Mouse (Mus musculus): ENCODE data around the gene Acox3.
"Not testable (repeated sequence)": the region's sequence is repeated elsewhere in the genome, so short reads cannot be mapped to it uniquely, and the experiment has no call there.

Acox3 gene

DNA sequence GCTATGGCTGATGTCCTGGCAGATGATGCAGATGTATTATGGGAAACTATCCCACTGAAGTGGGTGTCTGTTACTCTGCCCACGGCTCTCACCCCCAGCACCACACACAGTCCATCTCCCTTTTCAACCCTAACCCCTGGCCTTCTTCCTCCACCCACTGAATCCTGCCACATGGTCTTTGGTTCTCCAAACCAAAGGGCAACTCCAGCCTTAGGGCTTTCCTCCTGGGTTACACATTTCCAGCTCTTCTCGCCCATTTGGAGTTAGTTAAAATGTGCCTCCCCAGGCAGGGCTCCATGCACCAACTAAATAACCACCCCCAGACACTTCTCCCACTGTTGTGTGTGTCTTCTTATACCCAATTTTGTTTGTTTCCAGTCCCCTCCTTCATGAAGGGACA, 4.4 kb upstream of the Acox3 start:
- DNase-seq: peak; percentile 47 to 59

DNA sequence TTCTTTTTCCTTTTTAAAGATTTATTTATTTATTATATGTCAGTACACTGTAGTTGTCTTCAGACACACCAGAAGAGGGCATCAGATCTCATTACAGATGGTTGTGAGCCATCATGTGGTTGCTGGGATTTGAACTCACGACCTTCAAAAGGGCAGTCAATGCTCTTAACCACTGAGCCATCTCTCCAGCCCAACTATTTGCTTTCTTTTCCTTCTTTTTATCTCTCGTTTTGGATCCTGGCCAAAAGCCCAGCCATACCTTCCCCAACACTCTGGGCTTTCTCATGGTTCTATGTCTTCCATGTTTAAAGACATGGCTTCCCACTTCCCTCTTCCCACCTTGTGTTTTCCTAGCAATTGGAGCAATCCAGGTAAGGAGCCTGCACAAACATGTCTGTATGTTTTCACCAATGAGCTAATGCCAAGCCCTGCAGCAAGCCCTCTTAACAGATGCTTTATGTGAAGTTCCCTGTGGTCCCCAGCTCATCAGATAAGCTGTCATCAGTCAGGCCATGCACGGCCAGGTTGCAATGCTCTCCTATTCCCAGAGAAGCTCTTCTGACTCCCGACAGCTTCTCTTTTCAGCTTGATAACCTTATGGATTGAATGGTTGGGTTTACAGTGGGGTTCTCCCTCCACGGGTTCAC, 3.5 kb upstream of the Acox3 start:
- no peak for DNase-seq

DNA sequence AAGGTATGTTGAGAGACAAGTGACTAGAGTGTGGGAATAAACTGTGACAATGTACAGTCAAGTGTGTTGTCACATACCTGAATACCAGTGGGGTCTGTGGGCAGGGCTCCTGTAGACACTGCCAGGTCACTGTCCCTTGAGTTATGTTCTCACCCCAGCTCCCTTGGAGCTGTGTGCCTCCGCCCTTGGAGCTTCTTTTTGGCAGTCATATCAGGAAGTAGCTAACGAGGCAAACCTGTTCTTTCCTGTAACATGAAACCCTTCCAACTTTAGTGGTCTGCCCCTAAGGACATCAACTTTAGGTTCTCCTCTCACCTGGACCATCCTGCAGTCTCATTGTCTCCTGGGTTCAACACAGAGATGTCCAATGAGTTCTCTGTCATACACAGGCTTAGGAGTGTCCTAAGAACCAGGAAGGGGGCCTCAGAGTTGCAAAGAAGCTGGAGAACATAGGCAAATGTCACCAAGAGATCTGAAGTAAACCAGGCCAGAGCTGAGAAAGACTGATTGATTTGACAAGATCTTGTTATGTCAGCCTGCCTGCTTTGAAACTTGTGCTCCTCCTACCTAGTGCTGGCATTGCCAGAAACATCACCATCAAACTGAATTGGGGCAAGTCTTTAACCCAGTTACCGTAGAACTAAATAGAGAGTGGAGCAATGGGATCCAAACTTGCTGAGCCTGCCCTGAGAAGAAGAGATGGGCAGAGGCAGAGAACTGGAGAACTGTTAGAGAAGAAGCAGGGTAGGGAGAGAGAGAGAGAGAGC, 2.5 kb upstream of the Acox3 start:
- no peak for DNase-seq

DNA sequence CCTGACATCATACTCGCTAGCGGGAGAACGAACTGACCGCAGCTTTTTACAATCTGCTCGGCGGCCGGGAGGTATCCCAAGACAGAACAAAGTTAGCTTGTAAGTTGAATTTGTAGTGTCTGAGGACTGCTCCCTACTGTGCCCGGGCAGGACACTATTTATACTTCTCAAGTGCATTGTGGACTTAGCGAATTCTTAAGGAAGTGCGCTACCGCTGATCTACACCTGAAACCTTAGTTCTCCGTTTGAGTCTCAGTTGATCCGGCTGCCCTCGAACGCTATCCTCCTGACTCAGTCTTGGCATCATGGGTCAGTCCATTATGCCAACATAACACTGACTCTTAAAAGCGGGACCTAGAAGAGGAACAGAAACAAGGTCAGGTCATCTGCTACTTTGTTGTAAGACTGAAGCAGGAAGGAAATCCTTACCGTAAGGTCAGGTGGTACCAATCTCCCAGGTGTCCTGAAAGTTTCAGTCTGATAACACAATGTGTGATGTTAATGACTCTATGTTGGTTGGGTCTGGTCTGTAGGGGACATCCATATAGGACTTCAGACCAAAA, 462 bp downstream of the Acox3 start:
- no peak for DNase-seq

DNA sequence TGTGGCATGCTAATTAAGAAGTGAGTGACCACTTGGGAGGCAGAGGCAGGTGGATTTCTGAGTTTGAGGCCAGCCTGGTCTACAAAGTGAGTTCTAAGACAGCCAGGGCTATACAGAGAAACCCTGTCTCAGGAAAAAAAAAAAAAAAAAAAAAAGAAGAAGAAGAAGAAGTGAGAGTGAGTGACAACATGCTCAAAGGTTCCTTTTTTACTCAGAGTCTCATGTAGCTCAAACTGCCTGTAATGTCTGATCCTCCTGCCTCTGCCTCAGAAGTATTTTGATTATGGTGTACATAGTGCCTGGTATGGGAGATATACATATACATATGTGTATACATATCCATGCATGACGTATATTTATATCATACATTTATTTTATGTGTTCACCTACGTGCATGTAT, 1.4 kb downstream of the Acox3 start:
- DNase-seq: not testable (repeated sequence)

DNA sequence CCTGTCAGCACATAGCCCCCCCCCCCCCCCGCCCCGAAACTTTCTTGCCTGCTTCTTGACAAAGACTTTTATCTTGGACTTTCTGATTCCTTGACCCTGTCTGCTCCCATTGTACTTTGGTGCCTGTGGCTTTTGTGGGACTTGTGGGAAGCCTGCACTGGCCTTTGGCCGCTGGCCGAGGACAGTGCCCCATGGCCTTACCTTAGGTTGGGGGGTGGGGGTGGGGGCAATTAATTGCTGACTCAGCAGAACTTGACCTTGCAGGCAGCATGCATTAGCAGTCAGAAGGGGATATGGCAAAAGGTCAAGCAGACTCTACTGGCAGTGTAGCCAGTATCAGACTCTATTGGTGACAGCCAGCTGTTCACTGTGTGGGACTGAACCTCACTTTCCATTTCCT, 8.7 kb downstream of the Acox3 start:
- peak in 1 of 2 experiments; percentile 56 for DNase-seq

DNA sequence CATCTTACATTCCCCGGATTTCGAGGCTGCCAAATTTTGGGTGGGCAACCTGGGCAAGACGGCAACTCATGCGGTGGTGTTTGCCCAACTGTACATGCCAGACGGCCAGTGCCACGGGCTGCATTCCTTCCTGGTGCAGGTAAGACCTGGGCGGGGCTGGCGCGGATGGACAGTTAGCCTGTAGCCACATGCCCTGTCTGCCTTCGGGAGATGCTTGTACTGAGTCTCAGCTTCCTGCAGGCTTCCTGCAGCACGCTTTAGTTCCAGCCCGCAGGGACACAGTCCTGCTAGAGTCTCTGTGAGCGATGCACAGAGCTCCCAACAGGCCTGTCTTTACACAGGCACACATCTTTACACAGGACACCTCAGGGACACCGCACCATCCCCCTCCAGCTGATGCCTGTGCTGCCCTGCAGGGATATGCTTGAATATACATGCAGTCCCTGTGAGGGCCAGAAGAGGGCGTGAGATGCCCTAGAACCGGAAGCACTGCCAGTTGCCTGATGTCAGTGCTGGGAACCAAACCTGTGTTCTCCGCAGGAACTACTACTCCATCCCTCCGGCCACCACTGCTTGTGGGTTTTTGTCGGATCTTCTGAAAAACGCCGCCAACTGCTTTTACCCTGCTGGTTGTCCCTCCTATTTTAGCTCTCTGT, 9.4 kb downstream of the Acox3 start:
- no peak for DNase-seq

DNA sequence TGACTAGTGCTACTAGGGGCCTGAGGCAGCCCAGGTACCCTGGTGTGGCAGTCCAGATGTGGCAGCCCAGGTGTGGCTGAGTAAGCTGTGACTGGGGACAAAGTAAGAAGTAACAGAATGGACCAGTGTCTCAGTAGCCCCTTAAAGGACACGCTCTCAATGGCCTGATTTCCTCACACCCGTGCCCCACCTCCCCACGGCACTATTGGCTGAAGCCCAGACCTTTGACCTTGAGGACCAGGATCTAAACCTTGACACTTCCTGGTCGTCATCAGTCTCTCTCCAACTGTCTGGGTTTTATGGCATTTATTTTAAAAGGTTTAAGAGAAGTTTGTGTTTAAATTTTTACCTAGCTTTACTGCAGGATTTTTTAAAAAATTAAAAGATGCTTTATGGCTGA, 10.0 kb downstream of the Acox3 start:
- peak; percentile 47 to 48 for DNase-seq

DNA sequence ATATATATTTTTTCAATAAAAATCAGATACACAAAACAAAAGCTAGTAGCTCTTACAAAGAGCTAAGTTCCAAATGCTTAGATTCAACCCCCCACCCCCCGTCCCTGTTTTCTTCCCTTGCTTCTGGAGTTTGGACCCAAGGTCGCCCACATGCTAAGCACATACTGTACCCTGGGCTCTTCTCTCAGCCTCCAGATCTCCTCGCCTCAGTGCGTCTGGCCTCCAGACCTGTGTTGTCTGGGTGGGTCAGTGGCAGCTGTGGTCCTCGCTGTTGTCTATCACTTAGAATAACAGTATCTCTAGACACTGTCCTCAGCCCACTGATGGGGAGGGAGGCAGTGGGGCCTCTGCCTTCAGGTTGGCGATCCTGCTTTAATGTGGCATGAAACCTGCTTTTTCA, 10.4 kb downstream of the Acox3 start:
- DNase-seq: peak; percentile 76 to 80

DNA sequence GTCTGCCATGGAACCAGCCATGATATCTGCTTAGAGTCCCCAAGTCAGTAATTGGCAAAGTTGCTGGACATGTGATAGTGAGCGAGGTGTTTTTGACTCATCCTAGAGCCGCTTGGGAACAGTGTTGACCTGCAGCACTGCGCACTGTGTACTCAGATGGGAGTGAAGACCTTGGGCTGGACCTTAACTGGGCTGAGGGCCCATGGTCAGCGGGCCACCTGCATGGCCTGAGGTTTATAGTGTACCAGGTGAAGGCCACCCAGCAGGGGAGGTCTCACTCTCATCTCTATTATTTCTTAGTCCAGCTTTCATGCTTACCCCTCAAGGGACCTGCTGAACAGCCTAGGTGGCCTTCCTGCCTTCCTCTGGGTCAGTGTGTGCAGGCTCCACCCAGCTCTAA, 11.9 kb downstream of the Acox3 start:
- no peak for DNase-seq

DNA sequence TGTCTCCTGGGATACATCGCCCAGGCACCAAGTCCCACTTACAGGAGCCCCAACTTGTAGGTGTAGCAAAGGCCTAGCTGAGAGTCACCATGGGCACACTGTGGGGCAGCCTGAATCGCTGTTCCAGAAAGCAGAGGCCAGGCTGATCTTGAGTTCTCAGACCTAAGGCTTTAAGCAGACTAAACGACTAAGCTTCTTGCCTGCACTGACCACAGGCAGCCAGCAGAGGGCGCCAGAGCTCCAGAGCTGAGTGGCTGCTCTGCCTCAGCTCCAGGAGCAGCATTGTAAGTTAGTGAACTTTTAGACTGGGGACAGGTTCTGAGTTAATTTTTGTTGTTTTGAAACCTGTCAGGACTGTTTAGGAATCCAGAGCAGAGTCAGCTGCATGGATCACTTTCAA, 12.9 kb downstream of the Acox3 start:
- DNase-seq: peak; percentile 56 to 82

DNA sequence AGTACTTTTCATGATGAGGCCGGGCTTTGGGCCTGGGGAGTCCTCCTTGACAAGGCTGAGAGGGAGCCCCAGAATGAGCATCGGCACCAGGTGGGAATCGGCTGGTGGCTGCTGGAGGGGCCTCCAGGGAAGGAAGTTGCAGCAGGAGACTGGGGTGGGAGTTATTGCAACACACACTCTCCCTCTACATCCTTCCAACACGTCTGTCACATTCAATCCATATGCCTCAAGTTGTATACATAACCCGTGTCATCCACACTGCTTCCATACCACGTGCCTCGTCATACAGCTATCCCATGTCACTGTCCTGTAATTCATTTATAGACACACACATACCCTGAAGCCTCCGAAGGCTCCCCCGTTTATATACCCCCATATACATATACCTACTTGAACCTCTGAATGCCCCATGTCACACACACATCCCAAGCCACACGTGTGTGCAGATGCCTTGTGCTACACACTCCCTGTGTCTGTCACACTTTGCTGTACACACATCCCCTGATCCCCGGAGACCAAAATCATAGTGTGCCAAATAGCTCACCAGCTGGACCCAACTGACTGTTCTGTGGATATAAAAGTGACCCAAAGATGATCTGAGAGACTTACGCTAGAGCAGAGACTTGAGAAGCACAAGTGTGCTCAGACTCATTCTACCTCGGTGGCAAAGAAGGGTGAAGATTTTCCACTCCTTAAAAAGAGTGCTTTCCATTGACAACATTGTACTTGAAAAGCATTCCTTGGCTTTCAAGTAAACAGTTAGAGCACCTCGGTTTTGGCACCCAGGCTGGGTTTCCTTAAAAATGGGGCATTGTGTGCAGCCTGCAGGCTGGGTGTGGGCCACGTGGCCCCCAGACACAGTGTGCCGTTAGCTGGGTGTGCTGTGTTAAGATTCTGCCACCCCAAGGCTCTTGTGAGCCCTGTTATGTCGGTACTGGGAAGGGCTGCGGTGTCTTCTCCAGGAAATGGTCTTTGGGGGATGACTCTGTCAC, 13.6 kb downstream of the Acox3 start:
- no peak for DNase-seq

DNA sequence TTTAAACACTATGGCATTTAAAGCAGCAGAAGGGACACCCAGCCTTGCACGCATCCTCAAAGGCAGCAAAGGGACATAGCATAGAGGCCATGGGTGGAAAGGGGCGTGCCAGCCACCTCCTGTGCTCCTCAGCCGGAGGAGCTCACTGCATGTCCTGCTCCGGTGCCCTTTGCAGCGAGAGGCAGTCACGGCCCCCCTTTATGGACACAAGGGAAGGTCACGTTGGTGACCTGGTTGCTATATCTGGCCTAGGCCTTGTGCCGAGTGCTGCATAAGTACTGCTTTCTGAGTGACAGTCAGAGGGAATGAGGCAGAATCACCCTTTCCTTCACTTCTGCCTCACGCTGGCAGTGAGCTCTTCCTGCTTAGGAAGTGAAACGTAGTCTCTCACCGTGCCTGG, 17.4 kb downstream of the Acox3 start:
- no peak for DNase-seq

DNA sequence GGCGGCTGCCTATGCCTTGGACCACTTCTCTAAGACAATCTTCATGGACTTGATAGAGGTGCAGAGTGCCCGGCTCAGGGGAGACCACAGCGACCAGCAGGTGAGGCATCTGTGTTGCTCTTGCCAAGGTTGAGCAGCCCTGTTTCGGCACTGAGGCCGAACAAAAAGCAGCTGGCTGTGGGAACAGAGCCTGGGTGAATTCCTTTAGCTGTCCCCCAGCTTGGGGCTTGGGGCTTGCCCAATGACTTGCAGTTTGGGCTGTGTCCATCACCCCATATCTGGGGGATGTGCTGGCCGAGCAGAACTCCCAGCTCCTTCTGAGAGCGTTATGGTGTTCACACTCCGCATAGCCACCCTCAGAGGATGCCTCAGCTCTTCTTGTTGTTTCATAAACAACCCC, 18.7 kb downstream of the Acox3 start:
- no peak for DNase-seq

DNA sequence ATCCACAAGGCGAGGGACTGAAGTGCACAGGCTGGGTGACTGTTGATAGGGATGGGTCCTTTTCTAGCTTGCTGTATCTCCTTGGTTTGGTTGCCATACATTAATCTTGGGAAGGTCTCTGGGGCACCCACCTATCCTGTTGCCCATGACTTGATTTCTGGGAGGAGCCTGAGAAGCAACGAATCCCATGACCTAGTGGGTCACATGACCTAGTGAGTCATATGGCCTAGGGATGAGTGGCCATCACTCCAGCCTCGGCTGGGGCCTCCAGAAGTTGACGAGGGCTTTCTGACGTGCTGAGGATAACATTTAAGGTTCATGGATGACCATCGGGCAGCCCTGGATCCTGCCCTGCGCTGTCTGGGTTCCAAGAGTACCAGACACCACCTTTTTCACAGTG, 22.5 kb downstream of the Acox3 start:
- no peak for DNase-seq

DNA sequence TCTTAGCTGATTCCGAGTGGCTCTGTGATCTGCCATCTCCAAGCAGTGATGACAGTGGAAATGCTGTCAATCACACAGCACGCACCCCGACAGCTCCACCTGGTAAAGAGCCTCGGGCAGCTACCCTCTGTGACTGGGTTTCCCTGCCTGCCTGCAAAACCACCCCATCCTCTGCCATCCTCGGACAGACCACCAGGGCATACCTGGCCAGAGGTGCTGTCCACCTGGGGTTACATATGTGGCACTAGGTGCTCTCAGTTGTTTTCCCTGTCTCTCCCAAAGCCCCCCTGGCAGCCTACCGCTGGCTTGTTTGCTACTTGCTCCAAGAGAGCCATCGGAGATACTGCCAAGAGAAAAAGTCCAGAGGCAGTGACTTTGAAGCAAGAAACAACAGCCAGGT, 24.0 kb downstream of the Acox3 start:
- no peak for DNase-seq

DNA sequence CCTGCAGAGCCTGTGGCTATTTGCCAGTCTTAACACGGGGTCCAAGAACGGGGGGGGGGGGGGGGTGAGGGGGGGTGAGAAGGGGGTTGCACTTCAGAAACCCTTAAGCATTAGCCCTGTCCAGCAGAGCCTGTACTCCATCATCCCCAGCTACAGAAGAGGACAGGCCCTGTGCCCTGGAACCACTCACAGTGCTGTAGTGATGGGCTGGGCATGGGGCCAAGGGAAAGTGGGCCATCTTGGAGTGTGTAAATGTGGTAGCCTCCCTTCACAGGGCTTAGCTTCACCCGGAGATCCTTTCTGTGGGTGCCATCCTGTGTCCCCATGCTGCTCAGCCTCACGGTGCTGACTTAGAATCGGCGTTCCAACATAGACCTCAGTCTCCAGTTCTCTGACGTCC, 24.9 kb downstream of the Acox3 start:
- DNase-seq: no peak

DNA sequence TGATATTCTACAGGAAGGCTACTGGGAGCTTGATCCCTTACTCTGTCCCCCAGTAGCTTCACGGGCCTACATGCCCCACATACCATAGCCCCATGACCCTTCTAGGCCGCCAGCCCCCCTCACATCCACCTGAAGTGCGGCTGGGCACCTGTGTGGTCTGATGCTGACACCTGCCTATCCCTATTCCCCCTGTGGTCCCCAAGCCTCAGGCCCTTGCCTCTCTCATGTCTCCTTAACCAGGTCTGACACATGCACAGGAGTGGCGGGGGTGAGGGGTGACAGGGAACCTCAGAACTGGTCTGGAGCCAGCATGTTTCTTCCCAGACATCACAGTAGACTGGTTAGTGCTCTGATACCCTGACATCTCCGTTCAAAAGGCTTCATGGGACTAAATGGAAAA, 25.7 kb downstream of the Acox3 start:
- no peak for DNase-seq

DNA sequence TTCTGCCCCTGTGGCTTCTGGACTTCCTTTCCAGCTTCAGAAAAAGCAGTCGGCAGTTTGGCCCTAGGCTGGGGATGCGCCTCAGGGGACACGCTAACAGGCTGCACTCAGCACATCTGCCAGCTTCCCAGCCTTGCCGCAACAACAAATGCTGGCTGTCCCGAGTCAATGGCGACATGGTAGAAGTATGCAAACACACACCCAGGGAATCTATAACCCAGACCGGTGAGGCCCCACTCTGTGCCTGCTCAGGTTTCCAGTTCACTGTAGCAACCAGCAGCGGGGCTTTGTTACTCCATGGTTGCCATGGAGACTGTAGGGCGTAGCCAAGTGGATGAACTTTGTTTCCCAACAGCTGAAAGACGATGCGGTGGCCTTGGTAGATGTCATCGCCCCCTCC, 26.5 kb downstream of the Acox3 start:
- DNase-seq: no peak

DNA sequence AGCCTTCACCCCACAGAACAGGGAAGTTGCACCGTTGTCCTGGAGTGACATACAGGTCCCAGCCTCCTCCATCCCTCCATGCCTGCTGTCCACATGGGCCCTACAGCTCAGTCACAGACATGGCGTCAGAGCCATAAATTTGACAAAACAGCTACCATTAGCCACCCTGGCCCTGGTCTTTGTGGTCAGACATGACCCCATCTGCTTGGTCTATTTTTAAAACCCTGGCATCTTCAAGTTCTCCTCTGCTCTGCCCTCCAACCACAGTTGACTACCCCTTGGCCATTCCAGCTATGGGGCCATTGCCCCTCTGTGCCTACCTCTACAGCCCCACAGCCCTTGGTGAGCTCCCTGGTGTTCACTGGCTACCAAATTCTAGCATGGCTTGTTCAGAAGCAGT, 27.1 kb downstream of the Acox3 start:
- DNase-seq: no peak

DNA sequence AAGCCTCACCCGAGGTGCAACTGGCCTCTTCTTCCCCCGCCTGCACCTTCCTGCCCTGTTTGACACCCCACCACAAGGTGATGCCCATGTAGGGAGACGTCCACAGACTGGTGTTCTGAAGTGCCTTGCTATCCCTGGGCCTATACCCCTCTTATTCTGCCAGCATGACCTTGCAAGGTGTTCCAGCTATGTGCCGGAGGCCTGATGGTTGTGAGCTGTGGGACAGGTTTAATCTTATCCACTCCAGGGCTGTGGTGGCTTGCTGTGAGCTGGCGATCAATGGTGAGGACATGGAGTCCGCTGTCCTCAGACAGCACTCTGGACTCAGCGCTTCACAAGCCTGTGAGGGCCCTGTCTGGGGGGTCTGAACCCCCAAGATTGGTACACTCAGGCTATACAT, 27.5 kb downstream of the Acox3 start:
- DNase-seq: no peak

DNA sequence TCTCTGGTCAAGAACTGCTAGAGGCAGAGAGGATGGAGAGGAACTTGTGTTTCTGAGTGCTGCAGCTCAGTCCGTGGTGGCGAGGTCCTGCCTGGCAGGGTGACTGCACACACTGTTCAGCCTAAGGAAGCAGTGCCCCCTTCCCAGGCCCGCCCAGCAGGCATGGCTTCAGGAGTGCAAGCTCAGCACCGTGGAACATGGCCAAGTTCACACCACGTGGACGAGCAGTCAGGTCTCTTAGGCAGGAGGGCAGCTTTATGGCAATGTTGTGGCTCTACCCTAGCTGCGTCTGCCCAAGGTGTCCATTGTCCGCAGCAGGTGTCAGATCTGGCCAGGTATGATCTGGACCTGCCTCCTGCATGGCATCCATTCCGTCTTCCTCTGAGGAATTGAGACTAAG, 28.3 kb downstream of the Acox3 start:
- DNase-seq: peak; percentile 60 to 69

DNA sequence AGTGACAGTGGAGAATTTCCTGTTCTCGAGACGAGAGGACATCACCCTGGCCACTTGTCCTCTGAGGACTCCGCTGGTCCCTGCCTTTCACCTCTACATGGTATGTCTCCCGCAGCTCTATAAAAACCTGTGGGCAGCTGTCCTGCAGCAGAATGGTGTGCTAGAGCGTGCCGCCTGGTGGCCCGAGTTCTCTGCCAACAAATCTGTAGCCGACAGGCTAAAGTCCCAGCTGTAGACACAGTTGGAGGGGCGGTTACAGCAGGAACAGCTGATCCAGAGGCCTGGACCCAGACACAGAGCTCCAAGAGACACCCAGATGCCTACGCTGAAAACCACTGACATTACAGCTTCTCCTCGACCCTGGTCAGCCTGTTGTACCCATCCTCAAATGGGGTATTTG, 29.1 kb downstream of the Acox3 start:
- no peak for DNase-seq
